Mouse (Mus musculus) limb, embryonic 14.5 days (tissue): ENCODE data around the gene Osgepl1. TPM values are rescaled to one million over a fixed set of nuclear protein-coding genes. Genes with fewer than 3 reads are reported as not detected.
"Not testable (repeated sequence)": the region's sequence is repeated elsewhere in the genome, so short reads cannot be mapped to it uniquely, and the experiment has no call there.

ENCODE experiments used
- ATAC-seq: fragments of 200-750 bp; cut with Nextera tagmentation; 2 replicates; pipeline ENCODE4 v1.8.0; 2017; ENCODE audit warnings: low read depth, moderate number of reproducible peaks, moderate TSS enrichment; ENCODE audit not compliant: low FRiP score
- DNase-seq: peaks from one replicate; pipeline ENCODE4 v3.0.0-alpha.2; 2015; ENCODE audit warnings: low spot score
- H3K27ac ChIP-seq: fragments of 300-500 bp; sonication (generic); replicated peaks from 2 replicates; pipeline ENCODE4 v1.5.1; 2014; ENCODE audit warnings: low read depth, mild to moderate bottlenecking, low read length, moderate library complexity, mixed read lengths
- H3K27me3 ChIP-seq: fragments of 300-500 bp; sonication (generic); 2 replicates; pipeline ENCODE4 v1.6.1; 2014; ENCODE audit warnings: low read length, mixed read lengths; ENCODE audit not compliant: control insufficient read depth, insufficient read depth
- H3K36me3 ChIP-seq: fragments of 300-500 bp; sonication (generic); 2 replicates; pipeline ENCODE4 v1.6.1; 2014; ENCODE audit warnings: mild to moderate bottlenecking, low read length, moderate library complexity, mixed read lengths; ENCODE audit not compliant: control insufficient read depth, insufficient read depth
- H3K4me1 ChIP-seq: fragments of 300-500 bp; sonication (generic); 2 replicates; pipeline ENCODE4 v1.6.1; 2014; ENCODE audit warnings: antibody characterized with exemption, low read length, mixed read lengths; ENCODE audit not compliant: control insufficient read depth, insufficient read depth
- H3K4me2 ChIP-seq: fragments of 300-500 bp; sonication (generic); replicated peaks from 2 replicates; pipeline ENCODE4 v1.6.1; 2014; ENCODE audit warnings: low read depth, mild to moderate bottlenecking, low read length, moderate library complexity; ENCODE audit not compliant: severe bottlenecking
- H3K4me3 ChIP-seq: fragments of 300-500 bp; sonication (generic); replicated peaks from 2 replicates; pipeline ENCODE4 v1.5.1; 2014; ENCODE audit warnings: low read length
- H3K9ac ChIP-seq: fragments of 300-500 bp; sonication (generic); 2 replicates; pipeline ENCODE4 v1.6.1; 2014; ENCODE audit warnings: mild to moderate bottlenecking, low read depth, low read length, moderate library complexity; ENCODE audit not compliant: severe bottlenecking
- H3K9me3 ChIP-seq: fragments of 300-500 bp; sonication (generic); 2 replicates; pipeline ENCODE4 v1.6.1; 2016; ENCODE audit warnings: low read length; ENCODE audit not compliant: control insufficient read depth
- POLR2A ChIP-seq: fragments of 200-500 bp; IDR thresholded peaks from 2 replicates; pipeline ENCODE4 v1.8.0; 2012; ENCODE audit warnings: inconsistent platforms, mild to moderate bottlenecking, moderate library complexity, borderline replicate concordance; ENCODE audit not compliant: insufficient read depth, insufficient read length; ENCODE audit errors: extremely low read depth
- WGBS: fragments of 180-500 bp; shearing (Covaris S2); extraction: QIAGEN DNeasy Blood & Tissue Kit; methylation state at CpG from one replicate; pipeline ENCODE4 v1.1.7; 2014; 5-methylcytosine and 5-hydroxymethylcytosine counted together
- polyA plus RNA-seq, 2 experiments: library from polyadenylated mRNA; depleted of rRNA in 1 of 2; stranded (reverse) in 1 of 2; unstranded in 1 of 2; fragments of >200 nt; fragmentation: Nextera tagmentation in 1 of 2; extraction: Ambion mirVana in 1 of 2; gene quantifications; 2 replicates each; pipeline versions ENCODE4 v1.2.1 to v1.2.3; 2012 to 2014

Osgepl1 gene
- polyA plus RNA-seq (2012; rRNA removed), result 13.6 and 16.0 TPM in 2 replicates
- polyA plus RNA-seq (2014; fragmentation: Nextera tagmentation; extraction: Ambion mirVana), result 17.6 and 19.1 TPM in 2 replicates

DNA sequence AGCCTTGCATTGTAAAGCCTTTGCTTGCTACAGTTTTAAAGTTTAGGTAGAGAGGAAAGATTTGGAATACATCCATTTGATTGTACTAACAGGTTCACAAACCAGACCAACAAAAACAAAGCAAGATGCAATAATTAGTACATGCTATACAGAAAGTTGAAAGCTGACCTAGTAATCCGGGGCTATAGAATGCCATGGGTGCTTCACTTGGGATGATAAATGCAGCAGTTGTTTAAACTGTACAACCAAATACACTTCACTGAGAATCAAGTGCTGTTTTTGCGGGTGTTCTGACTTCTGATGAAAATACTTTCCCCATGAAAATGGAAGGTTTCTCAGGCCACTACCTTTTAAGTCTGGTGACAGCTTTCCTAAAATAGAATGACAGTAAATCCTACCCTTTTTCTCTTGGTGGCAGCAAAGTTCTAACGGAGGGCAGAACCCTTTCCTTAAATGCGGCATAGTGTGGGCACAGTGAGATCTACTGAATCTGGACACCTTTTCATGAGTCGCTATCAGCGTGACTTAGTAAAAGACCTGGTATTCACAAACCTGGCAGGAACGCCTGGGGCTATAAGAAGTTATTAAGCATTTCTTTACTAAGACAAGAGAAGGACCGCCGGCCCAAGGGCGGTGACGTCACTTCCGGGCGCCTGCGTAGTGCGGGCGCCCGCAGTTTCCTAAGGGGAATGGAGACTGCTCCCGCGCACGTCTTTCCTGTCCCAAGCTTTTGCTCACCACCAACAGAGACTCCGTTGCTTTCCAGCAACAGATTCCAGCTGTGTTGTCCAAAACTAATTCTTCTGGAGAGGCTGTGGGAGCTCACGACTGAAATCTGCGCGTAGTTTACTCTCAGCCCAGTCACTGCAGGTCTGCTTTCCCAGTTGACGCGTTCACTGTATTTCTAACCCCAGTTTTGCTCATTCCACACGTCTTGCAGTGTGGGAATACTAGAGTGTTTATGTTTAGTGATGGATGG is at the start of gene Osgepl1:
Gene Osgepl1, plus strand, starts transcription at position 636 of the 979 bp plus-strand sequence.
- ATAC-seq (peak; percentile 96), DNase-seq (peak; percentile 94)
- peak within 1 kb of the TSS; percentile 54 for H3K4me3 ChIP-seq
- peak within 1 kb of the TSS; percentile 82 for H3K27ac ChIP-seq
- WGBS, result 3% methylated on average over 27 of the region's 27 CpGs
- H3K4me1 ChIP-seq, result 0 out of 2 replicates have a peak, but pooled peaks cover 2% of the 10 kb centered on the region
- peak within 1 kb of the TSS; percentile 59 for H3K4me2 ChIP-seq
- no peaks in the 10 kb centered on the region for H3K27me3 ChIP-seq
- H3K36me3 ChIP-seq, result peaks cover 5% of the 10 kb centered on the region; the same call in 1 of the 2 replicates
- H3K9me3 ChIP-seq, result no peaks in the 10 kb centered on the region
- TF ChIP-seq POLR2A, result peak; percentile 74; the same call in 1 of the 2 replicates
- peak within 1 kb of the TSS; percentile 65 for H3K9ac ChIP-seq

DNA sequence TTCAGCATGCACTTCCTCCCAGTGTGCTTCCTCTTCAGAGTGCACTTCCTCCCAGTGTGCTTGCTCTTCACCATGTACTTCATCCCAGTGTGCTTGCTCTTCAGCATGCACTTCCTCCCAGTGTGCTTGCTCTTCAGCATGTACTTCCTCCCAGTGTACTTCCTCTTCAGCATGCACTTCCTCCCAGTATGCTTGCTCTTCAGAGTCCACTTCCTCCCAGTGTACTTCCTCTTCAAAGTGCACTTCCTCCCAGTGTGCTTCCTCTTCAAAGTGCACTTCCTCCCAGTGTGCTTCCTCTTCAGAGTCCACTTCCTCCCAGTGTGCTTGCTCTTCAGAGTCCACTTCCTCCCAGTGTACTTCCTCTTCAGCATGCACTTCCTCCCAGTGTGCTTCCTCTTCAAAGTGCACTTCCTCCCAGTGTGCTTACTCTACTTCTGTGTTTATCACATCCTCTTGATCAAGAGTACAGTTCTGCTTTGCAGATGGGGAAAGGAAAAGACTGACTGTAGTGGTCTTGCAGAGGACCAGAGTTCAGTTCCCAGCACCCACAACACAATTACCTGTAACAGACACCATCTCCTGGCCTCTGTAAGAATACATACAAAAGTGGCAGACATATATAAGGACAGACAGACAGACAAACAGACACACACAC is 48.3 kb upstream of the Osgepl1 start:
- not testable (repeated sequence) for ATAC-seq, H3K27me3 ChIP-seq, H3K36me3 ChIP-seq, H3K4me3 ChIP-seq, H3K27ac ChIP-seq, H3K4me2 ChIP-seq, H3K4me1 ChIP-seq, H3K9me3 ChIP-seq, H3K9ac ChIP-seq, DNase-seq

DNA sequence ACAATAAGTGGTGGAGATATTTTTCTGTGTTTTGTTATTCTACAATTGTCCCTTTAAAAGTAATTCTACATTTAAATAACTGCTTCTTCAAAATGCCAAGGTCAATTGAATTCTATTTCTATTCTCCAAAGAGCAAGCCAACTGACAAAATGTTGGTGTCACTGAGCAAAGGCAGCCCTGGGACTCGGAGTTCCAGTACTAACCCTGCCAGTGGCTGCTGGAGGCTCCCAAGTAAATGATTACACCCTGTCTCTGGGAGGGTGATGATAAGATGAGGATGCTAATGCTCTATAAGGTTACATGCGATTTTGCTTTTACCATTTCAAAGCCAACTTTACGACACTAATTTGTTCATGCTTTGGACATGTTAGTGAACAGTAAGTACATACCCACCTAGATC is 43.5 kb upstream of the Osgepl1 start:
- Histone ChIP-seq H3K4me2 (no peak overlapping the region), H3K27me3 (no peaks in the 10 kb centered on the region), H3K4me3 (no peak overlapping the region), H3K9me3 (no peaks in the 10 kb centered on the region), H3K4me1 (no peaks in the 10 kb centered on the region), H3K27ac (no peak overlapping the region), H3K9ac (no peak overlapping the region), H3K36me3 (no peaks in the 10 kb centered on the region)
- no peak for ATAC-seq
- 84% methylated on average over 3 of the region's 3 CpGs for WGBS
- no peak for TF ChIP-seq POLR2A
- no peak for DNase-seq

DNA sequence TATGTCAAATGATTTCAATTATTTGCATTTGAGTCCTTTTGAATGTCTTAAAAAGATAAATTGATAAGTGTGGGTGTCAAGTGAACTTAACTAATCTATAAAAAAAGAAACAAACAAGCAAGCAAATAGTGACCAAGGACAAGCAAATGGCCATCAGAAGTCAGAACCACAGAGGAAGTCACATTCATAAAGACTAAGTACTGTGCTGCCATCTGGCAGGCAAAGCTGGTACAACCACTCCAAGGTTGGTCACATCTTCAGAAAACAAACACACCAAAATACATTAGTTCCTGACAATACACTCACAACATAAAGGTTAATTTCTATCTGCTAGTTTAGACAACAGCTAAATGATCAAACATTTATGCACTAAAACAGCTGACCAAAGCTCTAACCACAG is 40.8 kb upstream of the Osgepl1 start:
- TF ChIP-seq POLR2A, result no peak
- no peak for ATAC-seq
- Histone ChIP-seq H3K27ac (no peak overlapping the region), H3K9me3 (no peaks in the 10 kb centered on the region), H3K4me3 (no peak overlapping the region), H3K36me3 (no peaks in the 10 kb centered on the region), H3K4me2 (no peak overlapping the region), H3K9ac (no peak overlapping the region), H3K27me3 (no peaks in the 10 kb centered on the region), H3K4me1 (no peaks in the 10 kb centered on the region)
- peak; percentile 23 for DNase-seq

DNA sequence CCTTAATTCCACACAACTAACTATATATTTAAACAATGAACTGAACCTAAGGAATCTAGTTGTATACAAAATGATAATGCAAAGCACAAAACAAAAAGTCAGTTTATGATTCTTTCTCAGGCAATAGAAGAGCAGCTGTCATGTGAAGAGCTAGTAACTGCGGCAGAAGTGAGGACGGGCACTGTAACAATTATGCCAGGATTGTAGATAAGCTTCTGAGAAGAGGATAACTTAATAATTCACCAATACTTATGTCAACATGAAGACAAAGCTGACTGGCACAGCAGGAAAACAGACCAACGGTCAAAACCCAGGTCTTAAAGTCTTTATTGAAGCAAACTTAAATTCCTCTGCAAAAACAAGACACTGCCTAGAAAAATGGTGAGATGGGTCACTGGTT is 22.2 kb upstream of the Osgepl1 start:
- no peak overlapping the region for H3K4me3 ChIP-seq
- no peak overlapping the region for H3K4me2 ChIP-seq
- peaks cover 5% of the 10 kb centered on the region; the same call in 1 of the 2 replicates for H3K36me3 ChIP-seq
- H3K27ac ChIP-seq, result no peak overlapping the region
- ATAC-seq (no peak), DNase-seq (no peak)
- 86% methylated on average over 3 of the region's 3 CpGs for WGBS
- H3K4me1 ChIP-seq, result no peaks in the 10 kb centered on the region
- H3K9me3 ChIP-seq, result no peaks in the 10 kb centered on the region
- no peak for TF ChIP-seq POLR2A
- no peaks in the 10 kb centered on the region for H3K27me3 ChIP-seq
- no peak overlapping the region for H3K9ac ChIP-seq
